Mouse (Mus musculus) lung, postnatal 0 days (tissue): ENCODE measurements around the gene Tulp2.

ENCODE experiments used
- CTCF ChIP-seq: IDR thresholded peaks from 2 replicates; pipeline ENCODE4 v1.5.1; 2016; ENCODE audit warnings: antibody characterized with exemption, mild to moderate bottlenecking
- EP300 ChIP-seq: IDR thresholded peaks from 2 replicates; pipeline ENCODE4 v1.6.1; 2016; ENCODE audit warnings: antibody characterized with exemption, mild to moderate bottlenecking, control low read depth

DNA sequence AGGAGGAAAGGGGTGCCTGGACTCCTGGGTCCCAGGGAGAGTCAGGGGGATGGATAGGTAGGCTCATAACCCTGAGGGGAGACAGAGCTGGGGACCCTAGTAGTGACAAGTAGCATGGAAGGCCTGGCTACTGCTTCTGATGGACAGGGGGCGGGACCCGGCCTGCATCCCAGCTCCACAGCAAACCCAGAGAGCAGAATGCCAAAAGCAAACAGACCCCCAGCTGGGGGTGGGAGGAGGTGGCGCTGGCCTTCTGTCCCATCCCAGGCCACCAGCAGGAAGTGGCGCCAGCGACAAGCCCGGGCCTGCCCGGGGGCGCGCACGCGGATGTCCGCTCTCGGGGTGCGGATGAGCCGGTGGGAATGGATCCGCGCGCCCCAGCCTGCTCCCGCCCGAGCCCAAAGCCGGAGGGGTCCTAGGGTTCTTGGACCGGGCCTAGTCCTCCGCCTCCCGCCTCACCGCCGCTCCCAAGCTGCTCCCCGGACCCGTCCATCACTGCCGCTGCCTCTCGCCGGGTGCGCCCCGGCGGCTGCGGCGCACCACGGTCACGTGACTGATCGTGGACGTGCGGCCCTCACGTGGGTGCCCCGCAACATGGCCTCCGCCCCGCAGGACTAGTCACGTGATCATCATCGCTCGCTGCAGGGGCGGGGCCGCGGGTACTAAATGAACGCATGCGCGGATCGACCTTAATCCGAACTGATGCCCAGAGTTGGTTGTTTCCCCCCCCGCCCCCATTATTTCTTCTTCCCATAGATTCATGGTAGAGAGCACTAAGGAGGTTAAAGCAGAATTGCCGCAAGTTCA lies 15.2 kb upstream of the Tulp2 start, which contains the start of gene Bax:
- TF ChIP-seq CTCF (peak; percentile 40), EP300 (no peak)
